Mouse (Mus musculus) midbrain, embryonic 15.5 days (tissue): ENCODE results near the gene Ptpn1. TPM values are rescaled to one million over a fixed set of nuclear protein-coding genes. Genes with fewer than 3 reads are reported as not detected.

Experiments
- ATAC-seq: fragments of 200-750 bp; cut with Nextera tagmentation; replicated peaks from 2 replicates; pipeline ENCODE4 v1.8.0; 2017; ENCODE audit warnings: moderate TSS enrichment
- H3K27ac ChIP-seq: fragments of 300-500 bp; sonication (generic); 2 replicates; pipeline ENCODE4 v1.5.1; 2015; ENCODE audit warnings: mild to moderate bottlenecking, inconsistent platforms
- H3K27me3 ChIP-seq: fragments of 300-500 bp; sonication (generic); replicated peaks from 2 replicates; pipeline ENCODE4 v1.6.1; 2015; ENCODE audit warnings: inconsistent platforms
- H3K36me3 ChIP-seq: fragments of 300-500 bp; sonication (generic); replicated peaks from 2 replicates; pipeline ENCODE4 v1.6.1; 2015; ENCODE audit warnings: inconsistent platforms
- H3K4me1 ChIP-seq: fragments of 300-500 bp; sonication (generic); 2 replicates; pipeline ENCODE4 v1.6.1; 2015; ENCODE audit warnings: inconsistent platforms
- H3K4me2 ChIP-seq: fragments of 300-500 bp; sonication (generic); 2 replicates; pipeline ENCODE4 v1.6.1; 2015; ENCODE audit warnings: inconsistent platforms, mild to moderate bottlenecking, moderate library complexity
- H3K4me3 ChIP-seq: fragments of 300-500 bp; sonication (generic); 2 replicates; pipeline ENCODE4 v1.5.1; 2015; ENCODE audit warnings: mild to moderate bottlenecking, inconsistent platforms
- H3K9ac ChIP-seq: fragments of 300-500 bp; sonication (generic); 2 replicates; pipeline ENCODE4 v1.6.1; 2015; ENCODE audit warnings: mild to moderate bottlenecking, inconsistent platforms
- H3K9me3 ChIP-seq: fragments of 300-500 bp; sonication (generic); 2 replicates; pipeline ENCODE4 v1.6.1; 2016; ENCODE audit warnings: inconsistent platforms
- WGBS: fragments of 180-500 bp; shearing (Covaris S2); methylation state at CpG from one replicate; pipeline ENCODE4 v1.1.7; 2015; ENCODE audit warnings: mixed read lengths; 5-methylcytosine and 5-hydroxymethylcytosine counted together
- polyA plus RNA-seq: library from polyadenylated mRNA; unstranded; fragments of >200 nt; fragmentation: Nextera tagmentation; extraction: Ambion mirVana; gene quantifications from 2 replicates; pipeline ENCODE4 v1.2.1, GENCODE M21; 2015

Gene Ptpn1
- polyA plus RNA-seq, 1 experiment from 2014 or later: 74.5 TPM

DNA sequence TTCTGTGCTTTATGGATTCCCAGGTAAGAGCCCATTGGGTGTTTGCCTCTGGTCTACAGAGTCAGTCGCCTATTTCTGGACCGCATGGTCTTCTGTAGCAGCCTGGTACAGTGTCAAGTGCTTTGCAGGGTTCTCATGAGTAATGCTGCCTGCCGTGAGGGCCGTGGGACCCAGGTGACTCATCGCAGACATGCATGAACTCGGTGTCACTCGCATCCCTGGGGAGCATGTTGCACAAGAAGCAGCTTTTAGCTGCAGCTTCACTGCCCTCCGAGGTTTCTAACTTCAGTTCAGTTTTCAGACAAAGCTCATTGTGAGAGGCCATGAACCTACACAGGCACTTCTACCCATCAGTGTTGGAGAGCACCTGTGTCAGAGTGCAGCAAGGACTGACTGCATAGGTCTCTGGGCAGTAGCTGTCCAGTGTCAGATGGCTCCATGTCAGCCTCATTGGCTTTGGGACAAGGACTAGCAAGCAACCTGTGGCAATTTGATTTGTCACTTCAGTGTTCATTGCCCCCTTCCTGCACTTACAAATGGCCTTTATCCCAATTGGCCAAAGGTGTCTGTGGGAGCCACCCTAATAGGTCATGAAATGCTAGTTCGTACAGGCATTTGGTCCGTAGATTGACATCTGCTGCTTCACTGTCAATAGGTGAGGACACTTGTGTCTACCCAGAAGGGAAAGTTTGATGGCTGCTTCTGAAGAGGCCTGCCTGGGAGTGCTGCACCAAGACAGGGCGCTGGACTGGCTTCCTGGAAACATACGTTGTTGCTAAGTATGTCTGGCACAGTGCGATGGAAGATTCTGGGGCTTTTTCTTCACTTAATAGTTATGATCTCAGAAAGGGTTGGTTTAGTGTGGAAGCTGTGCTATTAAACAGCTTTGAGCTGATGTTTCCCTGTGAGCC, 19.7 kb downstream of the Ptpn1 start:
- Histone ChIP-seq H3K36me3 (no peaks in the 10 kb centered on the region), H3K4me3 (no peak overlapping the region), H3K9me3 (no peaks in the 10 kb centered on the region), H3K27ac (no peak overlapping the region), H3K4me2 (no peak overlapping the region), H3K27me3 (no peaks in the 10 kb centered on the region), H3K4me1 (peaks cover 23% of the 10 kb centered on the region), H3K9ac (no peak overlapping the region)
- no peak for ATAC-seq
- 86% methylated on average over 13 of the region's 13 CpGs for WGBS

DNA sequence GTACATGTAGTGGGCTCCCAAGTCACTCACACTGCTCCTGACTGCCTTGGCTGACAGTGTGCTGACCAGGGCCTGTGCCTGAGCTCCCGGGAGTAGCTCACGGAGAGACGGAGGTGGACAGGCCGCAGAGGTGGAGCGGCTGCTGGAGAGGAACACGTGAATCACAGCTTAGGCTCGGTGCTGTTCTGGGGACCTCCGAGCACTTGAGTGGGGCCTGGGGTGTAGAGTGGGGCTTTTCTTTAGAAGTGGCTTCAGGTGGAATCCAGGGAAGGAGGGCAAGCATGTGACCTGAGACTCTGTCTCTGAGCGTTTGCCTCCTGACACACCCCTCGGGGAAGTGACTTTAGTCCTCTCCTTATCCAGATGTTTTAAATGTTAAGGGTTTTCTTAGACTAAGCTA, 22.0 kb downstream of the Ptpn1 start:
- Histone ChIP-seq H3K4me2 (no peak overlapping the region), H3K4me3 (no peak overlapping the region), H3K27me3 (no peaks in the 10 kb centered on the region), H3K9me3 (no peaks in the 10 kb centered on the region), H3K9ac (no peak overlapping the region), H3K36me3 (no peaks in the 10 kb centered on the region), H3K4me1 (peaks cover 17% of the 10 kb centered on the region), H3K27ac (no peak overlapping the region)
- 90% methylated on average over 10 of the region's 10 CpGs for WGBS
- no peak for ATAC-seq

DNA sequence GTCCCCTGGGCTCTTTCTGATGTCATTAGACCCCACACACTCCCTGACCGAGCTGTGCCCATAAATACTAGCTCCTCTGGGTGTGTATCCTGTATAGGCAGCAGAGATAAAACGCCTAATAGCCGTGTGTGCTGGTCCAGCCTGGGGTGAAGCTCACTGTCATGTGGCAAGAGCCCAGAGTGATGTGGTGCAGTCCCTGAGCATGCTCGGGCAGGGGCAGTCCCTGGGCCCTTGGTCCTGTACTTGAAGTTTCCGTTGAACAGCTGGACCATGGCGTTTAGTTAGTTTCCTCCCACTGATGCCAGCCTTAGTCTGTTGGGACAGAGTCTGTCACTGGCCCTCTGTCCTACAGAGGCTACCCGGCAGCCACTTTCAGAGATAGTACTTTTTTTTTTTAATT, 23.1 kb downstream of the Ptpn1 start:
- H3K27ac ChIP-seq: no peak overlapping the region
- WGBS: 85% methylated on average over 7 of the region's 7 CpGs
- no peaks in the 10 kb centered on the region for H3K36me3 ChIP-seq
- H3K9ac ChIP-seq: no peak overlapping the region
- no peak overlapping the region for H3K4me2 ChIP-seq
- no peaks in the 10 kb centered on the region for H3K9me3 ChIP-seq
- ATAC-seq: no peak
- peaks cover 18% of the 10 kb centered on the region for H3K4me1 ChIP-seq
- no peaks in the 10 kb centered on the region for H3K27me3 ChIP-seq
- H3K4me3 ChIP-seq: no peak overlapping the region

DNA sequence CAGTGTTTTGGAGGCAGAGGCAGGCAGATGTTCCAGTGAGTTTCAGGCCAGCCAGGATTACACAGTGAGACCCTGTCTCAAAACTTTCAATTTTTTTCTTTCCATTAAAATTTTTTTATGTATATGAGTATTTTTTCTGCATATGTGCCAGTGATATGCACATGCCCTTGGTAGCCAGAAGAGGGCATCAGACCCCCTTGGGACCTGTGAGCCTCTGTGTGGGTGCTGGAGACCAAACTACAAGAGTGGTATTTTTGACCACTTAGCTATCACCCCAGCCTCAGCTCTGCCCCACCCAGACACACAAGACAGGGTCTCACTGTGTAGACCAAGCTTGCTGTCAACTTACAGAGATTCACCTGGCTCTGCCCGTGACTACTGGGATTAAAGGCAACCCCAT, 25.7 kb downstream of the Ptpn1 start:
- 92% methylated on average over 1 of the region's 1 CpGs for WGBS
- no peak for ATAC-seq
- no peaks in the 10 kb centered on the region for H3K36me3 ChIP-seq

DNA sequence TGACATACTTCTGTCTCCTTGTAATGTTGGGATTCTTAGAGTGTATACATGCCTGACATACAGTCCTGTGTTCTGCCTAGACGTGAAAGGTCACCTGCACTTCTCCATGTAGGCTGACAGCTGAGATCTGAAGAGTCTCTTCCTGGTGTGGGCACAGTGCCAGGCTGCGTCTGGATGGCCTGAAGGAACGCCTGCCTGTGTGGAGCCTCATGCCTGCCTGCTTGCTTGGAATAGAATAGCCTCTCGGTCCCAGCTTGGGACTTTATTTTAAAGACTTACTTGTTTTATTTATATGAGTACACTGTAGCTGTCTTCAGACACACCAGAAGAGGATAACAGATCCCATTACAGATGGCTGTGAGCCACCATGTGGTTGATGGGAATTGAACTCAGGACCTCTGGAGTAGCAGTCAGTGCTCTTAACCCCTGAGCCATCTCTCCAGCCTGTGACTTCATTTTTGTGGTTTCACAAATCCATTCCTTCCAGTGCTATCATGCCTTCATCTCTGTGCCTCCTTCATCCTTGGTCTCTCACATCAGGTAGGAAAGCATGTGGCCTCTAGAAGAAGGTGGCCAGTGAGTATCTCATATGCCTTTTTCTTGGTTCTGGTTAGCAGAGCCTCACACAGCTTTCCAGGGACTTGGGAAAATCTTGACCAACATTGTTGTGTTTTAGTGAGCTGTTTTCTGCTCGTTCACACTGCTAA, 26.4 kb downstream of the Ptpn1 start:
- no peak for ATAC-seq
- Histone ChIP-seq H3K9ac (no peak overlapping the region), H3K4me3 (no peak overlapping the region), H3K27me3 (no peaks in the 10 kb centered on the region), H3K4me2 (no peak overlapping the region), H3K4me1 (peaks cover 22% of the 10 kb centered on the region), H3K27ac (0 out of 2 replicates have a peak overlapping the region, but pooled peaks have one; percentile 29), H3K36me3 (no peaks in the 10 kb centered on the region), H3K9me3 (no peaks in the 10 kb centered on the region)
- 48% methylated on average over 5 of the region's 5 CpGs for WGBS

More for the DNA sequence above, 25.7 kb downstream of the Ptpn1 start:
- Histone ChIP-seq H3K27me3 (no peaks in the 10 kb centered on the region), H3K4me3 (no peak overlapping the region), H3K4me1 (peaks cover 22% of the 10 kb centered on the region), H3K4me2 (no peak overlapping the region), H3K27ac (no peak overlapping the region), H3K9ac (no peak overlapping the region), H3K9me3 (no peaks in the 10 kb centered on the region)

DNA sequence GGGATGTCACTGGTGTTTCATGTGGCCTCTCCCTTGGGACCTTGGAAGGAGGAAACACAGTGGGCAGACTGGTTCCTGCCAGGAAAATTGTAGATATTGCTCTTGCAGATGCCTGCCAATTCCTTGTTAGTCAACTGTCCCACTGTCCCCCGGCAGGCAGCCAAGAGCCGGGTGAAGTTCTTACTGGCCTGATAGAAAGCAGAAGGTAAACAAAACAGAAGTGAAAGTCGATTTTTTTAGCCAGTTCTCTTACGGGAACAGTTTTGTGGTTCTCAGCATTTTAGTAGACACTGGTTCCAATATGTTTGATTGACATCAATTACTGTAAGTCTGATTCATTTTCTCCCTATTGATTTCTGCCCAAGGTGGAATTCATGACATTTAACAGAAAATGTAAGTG, 27.0 kb downstream of the Ptpn1 start:
- ATAC-seq: no peak
- 0 out of 2 replicates have a peak overlapping the region, but pooled peaks have one; percentile 29 for H3K27ac ChIP-seq

DNA sequence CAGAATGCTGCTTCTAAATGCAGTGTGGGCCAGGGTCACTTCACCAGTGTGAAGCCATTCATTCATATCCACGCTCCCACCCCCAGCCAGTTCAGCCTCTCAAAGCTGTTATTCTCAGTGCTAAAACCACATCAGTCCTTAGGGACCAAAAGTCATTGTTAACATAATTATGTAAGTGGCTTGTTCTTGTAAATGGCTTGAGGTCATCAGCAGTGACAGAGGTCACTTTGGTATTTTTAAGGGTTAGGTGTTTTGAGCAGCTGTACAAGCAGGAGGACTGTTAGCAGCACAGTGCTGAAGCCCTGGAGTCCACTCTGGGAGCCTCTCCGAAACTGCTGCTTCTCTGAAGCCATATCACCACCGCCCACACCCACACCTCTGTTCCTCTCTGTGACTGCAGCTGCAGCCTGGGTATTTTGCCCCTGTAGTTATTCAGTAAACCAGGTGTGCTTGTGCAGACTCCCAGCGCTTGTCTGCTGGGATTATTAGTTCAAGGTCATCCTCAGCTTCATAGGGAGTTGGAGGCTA, 27.6 kb downstream of the Ptpn1 start:
- no peak overlapping the region for H3K9ac ChIP-seq
- H3K4me2 ChIP-seq: no peak overlapping the region
- H3K27ac ChIP-seq: 0 out of 2 replicates have a peak overlapping the region, but pooled peaks have one; percentile 1
- H3K4me3 ChIP-seq: no peak overlapping the region
- no peaks in the 10 kb centered on the region for H3K36me3 ChIP-seq
- H3K27me3 ChIP-seq: no peaks in the 10 kb centered on the region
- peaks cover 22% of the 10 kb centered on the region for H3K4me1 ChIP-seq
- H3K9me3 ChIP-seq: no peaks in the 10 kb centered on the region
- no peak for ATAC-seq
- WGBS: 85% methylated on average over 4 of the region's 4 CpGs

More for the DNA sequence above, 27.0 kb downstream of the Ptpn1 start:
- no peak overlapping the region for H3K9ac ChIP-seq
- WGBS: 62% methylated on average over 4 of the region's 4 CpGs
- no peaks in the 10 kb centered on the region for H3K36me3 ChIP-seq
- no peaks in the 10 kb centered on the region for H3K27me3 ChIP-seq
- no peak overlapping the region for H3K4me3 ChIP-seq
- H3K4me2 ChIP-seq: no peak overlapping the region
- H3K9me3 ChIP-seq: no peaks in the 10 kb centered on the region
- peaks cover 22% of the 10 kb centered on the region for H3K4me1 ChIP-seq

DNA sequence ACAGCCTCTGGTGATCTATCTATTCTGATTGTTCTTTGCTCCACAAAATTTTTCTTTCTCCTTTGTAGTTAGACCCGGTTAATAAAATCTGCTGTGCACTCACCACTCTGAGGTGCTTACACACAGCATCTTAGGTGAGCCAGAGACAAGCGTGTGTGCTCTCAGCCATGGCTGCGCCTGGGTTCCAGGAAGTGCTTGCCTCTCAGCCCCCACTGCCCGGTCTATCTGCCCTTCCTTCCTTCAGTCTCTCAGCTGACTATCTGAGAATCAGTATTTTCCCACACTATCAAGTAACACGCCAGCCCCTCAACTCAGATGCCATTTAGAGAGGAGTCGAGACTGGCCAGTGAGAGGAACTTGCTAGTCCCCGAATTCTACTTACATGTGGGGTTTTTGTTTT, 28.1 kb downstream of the Ptpn1 start:
- H3K9ac ChIP-seq: no peak overlapping the region
- no peaks in the 10 kb centered on the region for H3K27me3 ChIP-seq
- no peaks in the 10 kb centered on the region for H3K36me3 ChIP-seq
- H3K27ac ChIP-seq: no peak overlapping the region
- no peak overlapping the region for H3K4me2 ChIP-seq
- peaks cover 22% of the 10 kb centered on the region for H3K4me1 ChIP-seq
- no peak overlapping the region for H3K4me3 ChIP-seq
- WGBS: 83% methylated on average over 7 of the region's 7 CpGs
- ATAC-seq: no peak
- no peaks in the 10 kb centered on the region for H3K9me3 ChIP-seq

DNA sequence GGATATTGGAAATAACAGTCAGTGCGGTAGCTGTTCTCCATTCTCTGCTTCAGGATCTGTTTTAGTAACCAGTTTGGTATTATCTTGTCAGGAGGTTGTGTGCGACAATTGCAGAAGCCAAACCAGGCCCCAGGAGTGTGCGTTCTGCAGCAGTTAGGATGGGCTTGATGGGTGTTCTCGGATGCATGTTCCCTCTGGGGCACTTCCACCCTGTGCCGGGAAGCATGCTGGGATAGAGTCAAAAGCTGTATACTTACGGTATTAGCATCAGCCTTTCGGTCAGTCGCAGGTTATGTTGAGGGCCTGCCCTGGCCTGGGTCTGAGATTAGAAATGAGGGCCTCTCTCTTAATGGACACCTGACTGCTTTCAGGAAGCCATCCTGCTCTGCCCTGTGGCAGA, 28.7 kb downstream of the Ptpn1 start:
- H3K9me3 ChIP-seq: no peaks in the 10 kb centered on the region
- ATAC-seq: no peak
- H3K27ac ChIP-seq: no peak overlapping the region
- WGBS: 81% methylated on average over 8 of the region's 8 CpGs
- peaks cover 22% of the 10 kb centered on the region for H3K4me1 ChIP-seq
- H3K36me3 ChIP-seq: peaks cover 5% of the 10 kb centered on the region
- no peak overlapping the region for H3K4me3 ChIP-seq
- no peaks in the 10 kb centered on the region for H3K27me3 ChIP-seq
- H3K4me2 ChIP-seq: no peak overlapping the region
- H3K9ac ChIP-seq: no peak overlapping the region

DNA sequence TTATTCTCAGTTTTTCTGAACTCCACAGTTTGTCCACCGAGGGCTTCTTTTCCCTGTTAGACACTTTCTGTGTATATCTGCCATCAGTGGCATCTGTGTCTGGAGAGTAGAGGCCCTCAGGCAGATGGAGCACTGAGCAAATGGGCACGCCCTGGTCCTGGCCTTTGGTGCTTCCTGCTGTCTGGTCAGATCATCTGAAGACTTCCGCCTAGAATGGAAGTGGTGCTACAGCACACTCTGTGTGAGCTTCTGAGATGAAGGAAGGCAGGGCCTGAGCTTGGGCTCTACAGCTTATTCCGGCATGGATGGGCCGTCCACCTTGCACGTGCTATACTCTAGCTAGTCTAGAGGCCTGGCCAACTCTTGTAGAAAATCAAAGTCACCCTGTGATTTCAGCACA, 30.5 kb downstream of the Ptpn1 start:
- H3K27ac ChIP-seq: no peak overlapping the region
- H3K9ac ChIP-seq: no peak overlapping the region
- no peaks in the 10 kb centered on the region for H3K9me3 ChIP-seq
- H3K4me1 ChIP-seq: peaks cover 22% of the 10 kb centered on the region
- ATAC-seq: no peak
- H3K36me3 ChIP-seq: peaks cover 7% of the 10 kb centered on the region
- no peaks in the 10 kb centered on the region for H3K27me3 ChIP-seq
- no peak overlapping the region for H3K4me2 ChIP-seq
- no peak overlapping the region for H3K4me3 ChIP-seq
- WGBS: 95% methylated on average over 6 of the region's 6 CpGs

DNA sequence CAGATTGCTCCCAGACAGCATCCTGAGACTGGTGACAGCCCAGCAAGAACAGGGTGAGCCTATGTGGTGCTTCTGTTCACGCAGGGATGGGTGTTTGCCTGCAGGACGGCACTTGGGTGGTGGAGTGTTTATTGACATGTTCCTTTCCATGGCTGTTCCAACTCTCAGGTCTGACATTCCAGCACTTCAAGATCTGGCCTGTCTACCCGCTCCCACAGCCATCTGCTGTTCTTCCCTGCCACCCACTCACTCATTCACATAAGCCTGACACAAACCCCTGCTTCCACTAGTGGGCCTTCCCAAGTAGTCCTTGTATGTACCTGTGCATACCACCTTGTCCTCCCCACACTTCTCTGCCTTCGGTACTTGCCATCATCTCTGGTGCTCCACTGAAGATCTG, 31.3 kb downstream of the Ptpn1 start:
- ATAC-seq: no peak
- no peak overlapping the region for H3K27ac ChIP-seq
- no peaks in the 10 kb centered on the region for H3K9me3 ChIP-seq
- no peak overlapping the region for H3K9ac ChIP-seq
- H3K4me2 ChIP-seq: no peak overlapping the region
- 92% methylated on average over 4 of the region's 4 CpGs for WGBS
- H3K36me3 ChIP-seq: peaks cover 9% of the 10 kb centered on the region
- no peak overlapping the region for H3K4me3 ChIP-seq
- H3K4me1 ChIP-seq: peaks cover 19% of the 10 kb centered on the region
- no peaks in the 10 kb centered on the region for H3K27me3 ChIP-seq

DNA sequence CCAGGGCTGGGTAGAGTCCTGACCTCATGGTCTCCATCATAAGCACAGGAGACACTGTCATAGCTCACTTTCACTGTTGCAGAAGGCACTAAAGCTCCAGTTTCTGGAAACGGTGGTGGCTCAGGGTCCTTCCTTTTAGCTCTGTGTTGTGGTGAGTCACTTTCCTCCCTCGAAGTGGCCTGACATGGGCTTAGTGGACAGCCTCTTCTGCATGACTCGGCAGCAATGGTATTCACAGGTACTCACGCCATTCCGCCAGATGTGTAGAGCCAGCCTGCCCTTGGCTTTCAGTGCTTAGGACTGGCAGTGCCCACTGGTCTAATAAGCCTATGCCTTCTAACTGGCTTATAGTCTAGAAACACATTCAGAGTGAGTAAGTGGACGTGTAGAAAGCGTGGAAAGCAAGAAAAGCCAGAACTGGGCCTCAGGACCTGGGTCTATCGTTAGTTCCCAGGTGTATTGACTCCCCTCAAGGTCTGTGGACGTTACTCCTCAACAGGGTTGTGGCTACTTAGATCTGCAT, 32.0 kb downstream of the Ptpn1 start:
- Histone ChIP-seq H3K4me1 (peaks cover 12% of the 10 kb centered on the region), H3K4me3 (no peak overlapping the region), H3K9me3 (no peaks in the 10 kb centered on the region), H3K9ac (no peak overlapping the region), H3K27ac (no peak overlapping the region), H3K4me2 (no peak overlapping the region), H3K36me3 (peaks cover 16% of the 10 kb centered on the region), H3K27me3 (no peaks in the 10 kb centered on the region)
- 93% methylated on average over 9 of the region's 9 CpGs for WGBS
- ATAC-seq: no peak
